Mouse (Mus musculus): ENCODE data around the gene Ska2.

The Ska2 gene

DNA sequence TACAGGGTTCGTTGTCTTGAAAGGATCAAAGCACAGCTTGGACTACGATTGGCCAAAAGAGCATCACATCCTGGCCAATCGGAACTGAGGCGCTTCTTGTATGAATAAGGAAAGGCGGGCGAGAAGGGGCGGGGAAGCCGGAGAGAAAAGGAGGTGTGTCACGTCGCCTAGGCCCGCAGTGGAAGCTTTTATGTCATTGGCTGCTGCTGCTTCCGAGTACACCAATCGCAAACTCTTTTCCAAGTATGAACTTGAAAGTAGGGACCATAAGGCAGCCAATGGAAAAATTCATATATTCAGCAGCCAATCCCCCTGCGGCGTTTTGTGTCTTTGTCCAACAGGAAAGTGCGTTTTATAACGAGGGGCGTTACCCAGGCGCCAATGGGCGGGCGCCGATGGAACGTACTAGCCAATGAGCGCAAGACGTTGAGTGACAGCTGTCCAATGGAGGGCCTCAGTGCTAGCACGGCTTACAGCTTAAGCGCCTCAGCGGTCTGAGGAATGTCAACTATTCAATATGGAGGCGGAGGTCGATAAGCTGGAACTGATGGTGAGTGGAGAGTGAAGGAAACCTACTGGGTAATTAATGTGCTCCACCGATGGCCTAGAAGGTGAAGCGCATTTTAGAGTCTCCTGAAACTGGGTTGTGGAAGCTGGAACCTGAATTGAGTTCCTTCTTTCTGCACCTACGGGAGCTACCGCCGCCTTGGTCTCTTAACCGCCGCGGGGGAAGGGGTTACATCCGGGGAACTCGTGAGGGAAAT is at the start of gene Ska2:
Gene Ska2, plus strand, starts transcription at position 480 of the 764 bp plus-strand sequence.
- DNase-seq (ENCODE audit: low spot score): peak; percentile 85

DNA sequence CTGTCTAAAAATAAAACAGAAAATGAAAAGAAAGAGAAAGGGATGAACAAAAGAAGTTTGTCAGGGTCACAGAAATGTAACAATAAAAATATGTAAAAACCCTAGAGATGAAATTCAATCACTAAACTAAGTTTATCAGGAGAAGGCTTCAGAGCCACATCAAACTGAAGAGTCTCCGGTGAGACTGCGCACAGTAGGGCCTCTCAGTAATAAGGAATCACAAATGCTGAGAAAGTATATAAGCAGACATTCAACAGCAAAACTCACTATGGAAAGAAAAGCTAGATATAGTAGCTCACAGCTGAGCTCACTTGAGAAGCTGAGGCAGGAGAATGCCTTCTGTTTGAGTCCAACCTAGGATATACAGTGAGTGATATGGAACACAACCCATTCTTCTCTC is 48.6 kb upstream of the Ska2 start:
- no peak for DNase-seq (ENCODE audit: low spot score)

DNA sequence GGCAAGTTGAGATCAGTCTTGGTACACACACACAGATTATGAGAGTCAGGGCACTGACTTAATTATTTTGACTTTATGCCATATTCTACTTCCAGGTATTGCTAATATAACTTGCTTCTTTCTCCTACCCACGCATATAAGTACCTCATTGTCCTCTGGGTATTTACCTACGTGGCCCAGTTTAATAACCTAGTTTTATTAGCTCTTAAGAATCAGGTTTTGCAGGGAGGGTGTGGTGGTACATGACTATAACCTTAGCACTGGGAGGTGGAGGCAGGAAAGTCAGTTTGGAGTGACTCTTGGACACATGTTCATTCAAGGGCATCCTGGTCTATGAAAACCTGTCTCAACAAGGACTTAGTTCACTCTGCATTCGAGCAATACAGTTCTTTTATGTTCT is 46.9 kb upstream of the Ska2 start:
- DNase-seq (ENCODE audit: low spot score): no peak

DNA sequence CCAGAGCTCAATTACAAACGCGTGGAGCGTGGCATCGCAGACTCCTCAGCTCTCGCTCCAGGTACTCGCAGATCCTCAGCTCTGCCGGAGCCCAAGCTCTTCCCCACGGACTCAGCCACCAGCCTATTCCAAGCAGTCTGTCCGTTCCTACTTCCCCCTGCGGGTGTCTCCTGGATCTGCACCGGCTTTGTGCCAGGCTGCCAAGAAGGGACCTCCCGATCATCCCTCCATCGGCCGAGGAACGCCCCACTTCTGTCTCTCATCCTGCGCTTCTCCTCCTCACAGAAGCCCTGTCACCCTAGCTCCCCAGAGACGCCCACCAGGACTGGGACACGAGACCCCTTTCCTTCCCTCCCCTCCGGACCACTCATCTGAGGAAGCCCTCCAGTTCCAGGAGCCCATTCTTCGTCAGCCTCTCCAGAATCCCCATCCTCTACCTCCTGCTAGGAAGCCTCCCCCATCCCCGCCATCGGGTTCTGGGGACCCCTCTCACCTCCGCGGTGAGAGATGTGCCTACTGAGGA is 35.6 kb upstream of the Ska2 start:
- peak; percentile 61 for DNase-seq (ENCODE audit: low spot score)

DNA sequence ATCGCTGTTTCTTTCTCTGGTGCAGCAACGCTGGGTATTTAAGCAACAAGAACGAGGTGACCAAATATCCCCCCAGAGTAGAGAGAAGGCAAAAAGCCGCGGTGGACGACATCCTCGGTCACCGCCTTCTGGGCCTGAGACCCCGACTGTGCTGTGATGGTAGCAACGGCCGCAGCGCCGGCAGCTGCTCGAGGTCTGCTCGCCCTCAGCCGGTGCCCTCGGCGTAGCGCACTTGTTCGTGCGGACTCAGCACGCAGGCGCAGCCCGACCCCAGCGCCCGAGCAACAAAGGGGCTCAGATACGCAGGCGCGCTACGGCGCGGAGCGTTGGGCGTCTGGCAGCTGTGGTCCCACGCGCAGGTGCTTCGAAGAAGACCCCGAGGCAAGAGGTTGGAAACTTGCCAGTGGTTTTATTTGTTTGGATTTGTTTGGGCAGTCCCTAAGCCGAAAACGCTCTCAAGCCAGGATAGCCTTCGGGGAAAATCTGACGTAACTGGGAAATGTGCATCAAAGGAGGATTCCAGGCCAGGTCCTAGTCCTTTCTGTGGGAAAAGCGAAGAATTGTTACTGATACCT is 35.1 kb upstream of the Ska2 start, which contains the start of gene Gdpd1:
Gene Gdpd1, minus strand, starts transcription at position 197 of the 575 bp plus-strand sequence.
- DNase-seq (ENCODE audit: low spot score): peak; percentile 73

DNA sequence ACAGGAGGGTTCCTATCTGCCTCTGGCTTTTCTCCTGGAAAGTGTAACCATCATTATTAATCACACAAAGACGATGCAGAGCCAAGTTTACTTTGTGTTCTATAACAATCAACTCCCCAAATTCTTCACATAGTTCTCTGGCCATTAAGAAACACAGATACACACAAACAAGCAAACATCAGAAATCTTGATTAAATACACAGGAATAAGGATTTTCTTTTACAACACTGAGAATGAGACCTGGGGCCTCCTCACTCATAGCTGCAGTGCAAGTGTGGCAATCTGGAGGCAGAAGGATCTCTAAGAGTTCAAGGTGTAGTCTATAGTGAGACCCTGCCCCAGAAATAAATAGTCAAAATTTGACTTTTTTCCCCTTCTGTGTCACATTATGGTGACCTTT is 25.3 kb upstream of the Ska2 start:
- no peak for DNase-seq (ENCODE audit: low spot score)

DNA sequence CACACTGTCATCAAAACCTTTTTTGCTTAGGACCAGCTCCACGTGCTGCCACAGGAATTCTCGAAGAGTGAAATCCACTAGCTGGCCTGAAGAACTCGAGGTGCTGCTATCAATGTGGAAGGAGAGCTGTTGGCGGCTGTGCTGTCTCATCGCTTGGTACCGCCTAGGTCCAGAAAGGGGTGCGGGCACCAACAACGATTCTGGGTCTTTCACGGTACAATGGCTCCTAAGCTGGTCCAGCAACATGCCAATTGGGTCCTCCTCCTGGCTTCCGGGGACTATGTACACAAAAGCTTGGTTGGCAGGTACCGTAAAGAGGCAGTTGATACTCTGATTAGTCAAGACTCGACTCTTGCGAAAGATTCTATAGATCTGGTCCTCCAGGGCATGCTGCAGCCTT is 23.6 kb upstream of the Ska2 start:
- DNase-seq (ENCODE audit: low spot score): no peak

DNA sequence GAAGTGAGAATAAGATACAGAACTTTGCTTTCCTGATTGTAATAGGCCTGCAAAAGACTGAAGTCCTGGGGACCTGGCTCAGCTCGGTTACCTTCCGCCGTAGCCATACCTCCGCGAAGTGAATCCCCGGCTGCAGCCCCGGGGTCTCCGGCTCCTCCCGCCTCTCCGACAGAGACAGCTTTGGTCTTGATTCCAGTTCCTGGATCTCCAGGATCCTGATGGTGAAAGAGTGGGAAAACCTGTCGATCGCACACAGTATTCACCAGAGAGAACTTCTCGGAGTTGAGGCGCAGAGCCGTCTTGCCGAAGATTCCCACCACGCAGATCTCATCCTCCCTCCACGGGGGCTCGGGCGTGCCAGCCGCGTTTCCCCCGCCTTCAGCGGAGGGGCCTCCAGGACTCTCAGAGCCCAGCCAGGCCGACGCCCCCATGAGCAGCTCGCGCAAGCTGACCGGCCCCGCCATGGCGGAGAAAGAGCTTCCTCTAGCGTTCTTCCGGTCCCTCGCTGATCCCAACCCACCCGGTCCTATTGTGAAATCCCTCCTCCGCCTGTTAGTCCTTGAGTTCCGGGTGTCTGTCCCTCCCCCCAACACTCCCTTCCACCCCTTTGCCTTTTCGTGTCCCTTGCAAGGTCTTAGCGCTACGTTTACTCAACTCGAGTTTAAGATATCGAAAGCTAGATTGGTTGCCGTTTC is 22.6 kb upstream of the Ska2 start, which contains the start of gene Smg8:
Gene Smg8, minus strand, starts transcription at position 485 of the 695 bp plus-strand sequence.
- peak; percentile 70 for DNase-seq (ENCODE audit: low spot score)

DNA sequence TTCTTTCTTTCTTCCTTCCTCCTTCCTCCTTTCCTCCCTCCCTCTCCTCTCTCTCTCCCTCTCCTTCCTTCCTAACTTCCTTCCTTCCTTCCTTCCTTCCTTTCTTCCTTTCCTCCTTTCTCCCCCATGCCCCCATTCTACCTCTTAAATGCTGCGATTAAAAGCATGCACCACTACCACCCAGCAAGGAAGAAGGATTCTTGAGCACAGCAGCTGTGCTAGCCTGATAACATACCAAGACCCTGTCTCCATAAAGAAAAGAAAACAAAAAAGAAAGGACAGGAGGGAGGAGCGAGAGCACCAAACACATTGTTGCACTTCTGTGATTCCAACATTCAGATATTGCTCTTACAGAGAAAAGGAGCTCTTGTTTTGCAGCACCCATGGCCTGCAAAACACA is 21.9 kb upstream of the Ska2 start:
- no peak for DNase-seq (ENCODE audit: low spot score)

DNA sequence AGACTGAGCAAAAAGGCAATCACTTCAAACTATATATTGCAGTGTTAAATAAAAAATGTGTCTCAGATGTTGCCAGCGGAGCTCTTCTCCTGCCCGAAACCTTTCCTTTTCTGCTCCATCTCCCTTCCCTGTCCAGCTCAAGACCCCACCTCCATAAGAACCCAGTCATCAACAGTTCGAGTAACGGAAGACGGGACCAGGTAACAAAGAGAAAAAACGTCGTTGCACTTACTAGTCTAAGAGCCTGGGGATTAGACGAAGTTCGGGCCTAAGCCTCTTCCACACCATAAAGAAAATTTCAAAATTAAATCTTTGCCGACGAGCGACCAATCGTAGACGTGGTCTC is 652 bp upstream of the Ska2 start, which contains the start of gene Prr11:
Gene Prr11, minus strand, starts transcription at position 300 of the 346 bp plus-strand sequence.
- no peak for DNase-seq (ENCODE audit: low spot score)

DNA sequence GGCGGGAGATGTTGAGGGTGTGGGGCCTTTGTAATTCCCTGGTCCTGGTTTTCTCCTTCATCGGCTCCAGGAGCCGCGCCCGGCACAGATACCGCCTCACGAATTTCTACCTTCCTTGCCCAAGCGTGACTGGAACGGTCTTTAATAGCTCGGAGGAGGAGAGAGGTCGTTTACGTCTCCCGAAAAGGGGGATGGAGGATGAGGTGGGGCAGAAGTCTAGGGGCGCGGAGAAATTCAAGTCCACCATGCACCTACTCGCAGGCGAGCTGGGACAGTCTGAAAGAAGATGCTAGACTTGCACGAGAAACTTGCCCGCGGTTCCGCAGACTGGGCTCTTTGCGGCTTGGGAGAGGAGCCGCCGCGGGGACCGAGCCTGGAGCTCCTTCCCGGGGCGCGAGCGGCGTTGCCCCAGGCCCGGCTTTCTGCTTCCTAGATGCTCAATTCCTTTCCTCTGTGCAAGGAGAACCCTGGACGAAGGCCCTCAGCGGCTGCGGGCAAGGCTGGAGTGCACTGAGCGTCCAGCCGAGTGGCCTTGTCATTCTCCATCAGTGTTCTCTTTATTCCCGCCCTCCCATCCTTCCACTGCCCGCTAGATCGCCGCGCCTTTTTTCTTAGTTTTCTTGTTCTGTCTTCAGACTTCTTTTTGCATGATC is 611 bp downstream of the Ska2 start:
- DNase-seq (ENCODE audit: low spot score): peak; percentile 8

DNA sequence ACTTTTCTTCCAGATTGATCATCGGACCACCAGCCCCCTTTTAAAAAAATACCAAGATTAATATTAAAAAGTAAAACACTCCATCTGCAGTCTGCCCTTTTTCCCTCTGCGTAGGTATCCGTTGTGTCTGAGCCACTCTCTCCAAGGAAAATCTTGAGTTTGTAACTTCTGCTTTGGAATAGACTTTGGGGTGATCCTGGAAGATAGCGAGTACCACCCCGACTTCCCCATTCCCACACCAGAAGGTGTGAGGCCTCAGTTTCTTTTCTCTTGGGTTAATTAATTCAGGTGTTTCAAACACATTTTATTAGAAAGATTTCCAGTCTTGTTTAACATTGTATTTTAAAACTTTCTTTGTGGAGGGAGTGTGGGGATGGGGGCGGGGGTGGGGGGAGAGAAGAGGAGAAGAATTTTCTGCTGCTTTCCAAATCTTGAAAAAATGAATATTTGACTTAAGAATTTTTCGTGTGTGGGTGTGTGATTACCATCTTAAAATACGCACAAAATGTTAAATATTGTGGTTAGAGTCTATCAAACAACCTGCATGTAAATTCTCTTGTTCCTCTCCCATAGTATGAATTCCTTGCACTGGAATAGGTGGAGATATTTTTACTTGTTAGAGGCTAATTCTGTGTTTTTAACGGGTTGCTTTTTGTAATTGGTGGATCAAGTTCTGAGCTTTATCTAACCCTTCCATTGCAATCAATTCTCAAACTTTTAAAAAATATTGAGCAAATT is 1.3 kb downstream of the Ska2 start:
- no peak for DNase-seq (ENCODE audit: low spot score)

DNA sequence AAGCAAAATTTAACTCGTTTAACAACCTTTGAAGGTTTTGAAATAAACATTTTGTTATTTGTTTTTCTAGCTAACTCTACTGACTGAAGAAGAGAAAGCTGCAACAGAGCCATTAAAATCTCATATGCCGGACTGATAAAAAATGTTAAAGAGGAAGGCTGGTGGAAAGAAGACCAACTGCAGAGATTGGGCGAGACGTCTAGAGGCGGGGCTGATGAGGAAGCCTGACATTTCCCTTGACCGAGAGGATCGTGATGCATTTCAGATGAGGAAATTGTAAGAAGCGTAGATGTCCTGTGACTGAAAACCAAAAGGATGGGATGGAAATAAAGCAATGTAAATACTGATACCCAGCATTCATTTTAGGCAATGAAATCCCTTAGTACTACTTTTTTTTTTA is 12.8 kb downstream of the Ska2 start:
- DNase-seq (ENCODE audit: low spot score): no peak

DNA sequence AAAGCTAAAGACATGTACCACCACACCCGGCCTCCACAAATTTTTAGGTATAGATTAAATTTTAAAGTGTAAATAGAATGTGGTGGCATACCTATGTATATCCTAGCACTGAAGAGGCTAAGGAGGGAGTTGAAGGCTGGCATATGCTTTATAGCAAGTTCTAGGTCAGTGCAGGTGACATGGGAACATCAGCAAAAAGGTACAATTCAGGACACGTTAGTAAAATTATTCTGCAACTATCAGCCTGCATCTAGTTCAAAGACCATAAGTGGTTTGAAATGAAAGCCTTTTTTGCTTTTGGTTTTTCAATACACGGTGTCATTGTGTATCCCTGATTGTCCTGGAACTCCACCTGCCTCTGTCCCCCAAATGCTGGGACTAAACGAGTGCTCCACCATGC is 16.5 kb downstream of the Ska2 start:
- DNase-seq (ENCODE audit: low spot score): no peak

DNA sequence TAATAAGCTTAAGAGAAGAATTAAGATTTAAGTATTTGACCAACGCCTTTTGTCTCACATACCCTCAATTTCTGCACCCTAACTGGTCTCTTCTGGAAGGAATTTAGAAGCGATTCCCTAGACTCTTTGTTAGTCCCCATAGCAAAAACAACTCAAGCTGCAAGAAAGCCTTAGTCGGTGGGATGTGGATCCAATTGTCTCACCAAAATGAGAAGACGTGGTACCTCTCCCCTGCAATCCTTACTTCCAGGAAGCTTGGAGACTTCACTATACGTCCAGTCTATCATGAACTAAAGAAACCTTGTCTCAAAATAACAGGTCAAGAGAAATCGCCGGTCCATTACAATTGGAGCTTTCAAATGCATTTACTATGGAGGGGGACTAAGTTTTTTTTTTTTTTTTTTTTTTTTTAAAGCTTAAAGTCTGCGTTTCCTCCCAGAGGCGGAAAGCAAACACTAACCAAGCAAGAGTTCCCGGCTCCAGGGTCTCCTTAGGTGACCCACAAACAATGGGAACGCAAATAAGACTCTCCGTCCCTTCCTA is 17.3 kb downstream of the Ska2 start:
- no peak for DNase-seq (ENCODE audit: low spot score)

DNA sequence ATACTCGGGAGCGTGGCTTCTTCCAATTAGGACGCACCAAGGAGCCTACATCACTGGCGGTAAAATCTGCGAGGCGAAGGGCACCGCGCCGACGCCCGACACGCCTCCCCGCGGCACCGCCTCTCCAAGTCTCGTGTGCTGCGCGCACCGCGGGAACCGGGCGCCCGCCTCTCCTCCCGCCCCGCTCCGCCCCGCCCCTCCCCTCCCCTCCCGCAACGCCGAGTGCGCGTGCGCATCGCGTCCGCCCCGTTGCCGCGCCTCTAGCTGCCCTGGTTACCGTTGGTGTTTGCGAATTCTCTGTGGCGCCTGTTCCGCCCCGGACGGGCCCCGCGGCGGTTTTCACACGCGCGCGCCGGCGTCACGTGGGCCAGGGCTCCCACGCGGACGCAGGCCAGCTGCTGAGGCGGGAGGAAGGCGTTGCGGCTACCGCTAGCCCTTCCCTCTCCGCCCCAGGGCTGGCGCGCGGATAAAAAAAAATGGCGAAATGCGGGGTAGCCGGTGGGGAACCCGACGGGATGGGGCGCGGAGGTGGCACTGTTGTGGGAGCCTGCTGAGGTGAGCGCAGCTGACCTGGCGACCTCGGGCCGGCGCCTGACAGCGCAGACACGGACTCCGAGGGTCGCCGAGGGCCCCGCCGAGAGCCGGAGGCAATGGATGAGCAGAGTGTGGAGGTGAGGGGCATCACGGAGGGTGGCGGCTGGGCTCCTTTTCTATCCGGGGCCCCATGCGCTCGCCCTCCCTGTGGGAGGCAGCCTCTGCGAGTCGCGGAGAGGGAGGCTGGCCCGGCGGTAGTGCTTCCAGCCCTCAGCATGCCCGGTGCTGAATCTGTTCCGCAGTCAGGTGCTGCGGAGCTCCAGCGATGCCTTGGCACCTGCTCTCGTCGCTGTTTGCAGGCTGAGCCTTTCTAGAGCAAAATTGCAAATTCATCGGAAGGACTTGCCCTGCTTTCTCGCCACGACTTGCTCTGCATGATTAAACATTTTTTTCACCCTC is 18.1 kb downstream of the Ska2 start, which contains the start of gene Trim37:
Gene Trim37, plus strand, starts transcription at position 254 of the 993 bp plus-strand sequence.
- DNase-seq (ENCODE audit: low spot score): peak; percentile 76

DNA sequence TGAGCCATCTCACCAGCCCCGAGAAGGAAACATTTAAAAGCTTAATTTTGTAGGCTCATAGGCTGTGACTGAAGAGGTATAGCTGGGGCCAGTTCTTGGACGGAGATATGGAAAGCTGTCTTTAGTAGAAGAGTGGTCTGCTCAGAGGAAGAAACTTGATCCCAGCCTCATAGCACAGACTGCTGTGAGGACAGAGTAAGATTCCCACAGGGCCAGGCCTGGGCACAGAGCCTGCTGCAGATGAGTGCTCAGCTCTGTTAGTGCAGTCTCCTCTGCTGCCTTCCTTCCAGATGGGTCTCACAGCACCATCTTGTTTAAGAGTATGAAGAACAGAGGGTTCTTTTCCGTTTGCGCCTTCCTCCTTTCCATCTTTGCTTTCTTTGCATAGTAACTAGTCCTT is 27.2 kb downstream of the Ska2 start:
- DNase-seq (ENCODE audit: low spot score): no peak

DNA sequence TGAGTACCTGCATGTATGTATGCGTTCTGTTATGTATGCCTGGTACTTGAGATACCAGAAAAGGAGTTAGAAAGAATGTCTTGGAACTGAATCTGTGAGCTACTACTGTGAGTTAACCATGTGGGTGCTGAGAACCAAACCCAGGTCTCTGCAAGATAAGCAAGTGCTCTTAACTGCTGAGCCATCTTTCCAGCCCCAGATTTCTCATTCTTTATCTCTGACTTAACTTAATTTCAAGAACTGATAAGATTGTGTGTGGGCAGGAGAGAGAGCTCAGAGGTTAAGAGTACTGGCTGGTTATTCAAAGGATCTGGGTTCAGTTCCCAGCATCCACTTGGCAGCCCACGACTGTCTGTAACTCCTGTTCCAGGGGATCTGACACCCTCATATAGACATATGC is 49.0 kb downstream of the Ska2 start:
- DNase-seq (ENCODE audit: low spot score): no peak

DNA sequence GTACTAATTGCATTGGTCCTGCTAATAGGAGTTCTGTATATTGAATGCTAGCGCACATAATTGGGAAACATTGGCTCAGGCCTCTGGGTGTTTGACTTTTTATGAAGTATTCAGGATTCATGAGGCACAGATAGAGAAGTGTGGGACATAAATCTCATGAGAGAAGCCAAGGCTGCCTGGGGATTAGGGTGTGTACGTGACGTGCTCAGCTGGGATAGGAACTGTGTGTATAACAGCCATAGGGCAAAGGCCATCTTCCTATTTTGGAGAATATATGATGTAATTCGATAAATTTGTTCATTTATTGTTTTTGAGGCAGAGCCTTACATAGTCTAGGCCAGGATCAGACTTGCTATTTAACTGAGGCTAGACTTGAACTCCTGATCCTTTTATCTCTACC is 53.7 kb downstream of the Ska2 start:
- no peak for DNase-seq (ENCODE audit: low spot score)

DNA sequence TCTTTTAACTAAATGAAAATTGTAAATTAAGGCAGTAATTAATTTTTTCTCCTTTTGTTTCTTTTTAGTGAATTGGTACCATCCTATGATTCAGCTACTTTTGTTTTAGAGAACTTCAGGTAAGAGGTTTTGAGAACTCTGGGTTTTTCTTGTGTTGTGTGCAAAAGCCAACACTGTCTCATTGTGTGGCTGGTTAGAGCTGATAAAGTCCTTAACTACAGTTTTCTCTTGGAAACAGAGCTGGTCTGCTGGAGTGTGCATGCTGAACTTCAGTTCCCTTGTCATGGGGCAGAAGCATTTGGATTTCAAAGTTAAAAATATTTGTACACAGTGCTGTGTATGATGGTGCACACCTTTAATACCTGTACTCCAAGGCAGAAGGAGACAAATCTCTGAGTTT is 54.7 kb downstream of the Ska2 start:
- DNase-seq (ENCODE audit: low spot score): no peak
